Mouse (Mus musculus) heart, embryonic 15.5 days (tissue): ENCODE results near the gene Sectm1a. TPM values are rescaled to one million over a fixed set of nuclear protein-coding genes. Genes with fewer than 3 reads are reported as not detected.
"Not testable (repeated sequence)": the region's sequence is repeated elsewhere in the genome, so short reads cannot be mapped to it uniquely, and the experiment has no call there.

Experiments used
- ATAC-seq: fragments of 200-750 bp; cut with Nextera tagmentation; replicated peaks from 2 replicates; pipeline ENCODE4 v1.8.0; 2017; ENCODE audit warnings: low read depth, moderate TSS enrichment; ENCODE audit not compliant: insufficient number of reproducible peaks, insufficient read depth, low FRiP score
- H3K27ac ChIP-seq: fragments of 300-500 bp; sonication (generic); 2 replicates; pipeline ENCODE4 v1.5.1; 2015; ENCODE audit warnings: mild to moderate bottlenecking, inconsistent platforms
- H3K27me3 ChIP-seq: fragments of 300-500 bp; sonication (generic); 2 replicates; pipeline ENCODE4 v1.6.1; 2015; ENCODE audit warnings: inconsistent platforms
- H3K36me3 ChIP-seq: fragments of 300-500 bp; sonication (generic); 2 replicates; pipeline ENCODE4 v1.6.1; 2015; ENCODE audit warnings: mild to moderate bottlenecking, inconsistent platforms
- H3K4me1 ChIP-seq: fragments of 300-500 bp; sonication (generic); replicated peaks from 2 replicates; pipeline ENCODE4 v1.6.1; 2015; ENCODE audit warnings: inconsistent platforms
- H3K4me2 ChIP-seq: fragments of 300-500 bp; sonication (generic); 2 replicates; pipeline ENCODE4 v1.6.1; 2015; ENCODE audit warnings: inconsistent platforms, mild to moderate bottlenecking, moderate library complexity
- H3K4me3 ChIP-seq: fragments of 300-500 bp; sonication (generic); 2 replicates; pipeline ENCODE4 v1.5.1; 2015; ENCODE audit warnings: mild to moderate bottlenecking, inconsistent platforms
- H3K9ac ChIP-seq: fragments of 300-500 bp; sonication (generic); 2 replicates; pipeline ENCODE4 v1.6.1; 2015; ENCODE audit warnings: mild to moderate bottlenecking, inconsistent platforms
- H3K9me3 ChIP-seq: fragments of 300-500 bp; sonication (generic); replicated peaks from 2 replicates; pipeline ENCODE4 v1.6.1; 2016; ENCODE audit warnings: inconsistent platforms
- whole genome bisulfite sequencing: fragments of 180-500 bp; shearing (Covaris S2); methylation state at CpG from one replicate; pipeline ENCODE4 v1.1.7; 2015; ENCODE audit warnings: mixed read lengths; 5-methylcytosine and 5-hydroxymethylcytosine counted together
- polyA plus RNA-seq: library from polyadenylated mRNA; unstranded; fragments of >200 nt; fragmentation: Nextera tagmentation; extraction: Ambion mirVana; gene quantifications from 2 replicates; pipeline ENCODE4 v1.2.1, GENCODE M21; 2015

Gene Sectm1a
- polyA plus RNA-seq, 1 experiment from 2014 or later = not detected

DNA sequence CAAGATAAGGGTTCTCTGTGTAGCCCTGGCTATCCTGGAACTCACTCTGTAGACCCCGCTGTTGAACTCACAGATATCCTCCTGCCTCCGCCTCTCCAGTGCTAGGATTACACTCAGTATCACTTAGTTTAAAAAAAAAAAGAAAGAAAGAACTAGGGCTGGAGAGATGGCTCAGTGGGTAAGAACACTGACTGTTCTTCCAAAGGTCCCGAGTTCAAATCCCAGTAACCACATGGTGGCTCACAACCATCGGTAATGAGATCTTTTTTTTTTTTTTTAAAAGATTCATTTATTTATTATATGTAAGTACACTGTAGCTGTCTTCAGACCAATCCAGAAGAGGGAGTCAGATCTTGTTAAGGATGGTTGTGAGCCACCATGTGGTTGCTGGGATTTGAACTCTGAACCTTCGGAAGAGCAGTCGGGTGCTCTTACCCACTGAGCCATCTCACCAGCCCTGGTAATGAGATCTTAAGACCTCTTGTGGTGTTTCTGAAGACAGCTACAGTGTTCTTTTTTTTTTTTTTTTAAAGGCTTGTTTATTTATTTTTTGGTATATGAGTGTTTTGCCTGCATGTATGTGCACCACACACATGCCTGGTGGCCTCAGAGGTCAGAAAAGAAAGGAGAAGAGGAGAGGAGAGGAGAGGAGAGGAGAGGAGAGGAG, 20.5 kb downstream of the Sectm1a start:
- H3K4me1 ChIP-seq = peaks cover 14% of the 10 kb centered on the region
- H3K27ac ChIP-seq, ATAC-seq, H3K4me2 ChIP-seq, H3K9ac ChIP-seq, H3K4me3 ChIP-seq, H3K36me3 ChIP-seq, H3K27me3 ChIP-seq, H3K9me3 ChIP-seq: not testable (repeated sequence)
- 91% methylated on average over 6 of the region's 6 CpGs for WGBS

DNA sequence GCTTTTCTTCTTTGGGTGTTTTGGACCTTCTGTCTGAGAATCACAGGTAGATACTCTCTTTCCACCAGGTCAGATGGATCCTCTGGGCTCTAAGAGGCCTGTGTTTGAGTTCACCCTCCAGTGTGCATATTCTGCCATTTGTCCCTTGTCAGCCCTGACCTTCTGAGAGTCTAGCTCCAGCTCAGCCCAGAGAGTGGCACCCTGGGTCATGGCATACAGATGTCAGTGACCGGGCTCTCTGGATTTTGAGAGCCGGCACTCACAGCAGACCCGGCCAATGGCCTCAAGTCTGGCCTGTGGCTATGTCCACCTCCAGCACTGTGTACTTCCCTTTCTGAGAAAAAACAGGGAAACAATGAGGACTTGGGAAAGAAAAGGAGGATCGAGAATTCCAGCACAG, 21.5 kb downstream of the Sectm1a start:
- no peak overlapping the region for H3K4me2 ChIP-seq
- H3K4me1 ChIP-seq = peaks cover 14% of the 10 kb centered on the region
- 87% methylated on average over 4 of the region's 4 CpGs for WGBS
- H3K27ac ChIP-seq = no peak overlapping the region
- no peak overlapping the region for H3K4me3 ChIP-seq
- H3K9me3 ChIP-seq = no peaks in the 10 kb centered on the region
- no peak overlapping the region for H3K9ac ChIP-seq
- no peaks in the 10 kb centered on the region for H3K27me3 ChIP-seq
- ATAC-seq = no peak
- H3K36me3 ChIP-seq = no peaks in the 10 kb centered on the region

DNA sequence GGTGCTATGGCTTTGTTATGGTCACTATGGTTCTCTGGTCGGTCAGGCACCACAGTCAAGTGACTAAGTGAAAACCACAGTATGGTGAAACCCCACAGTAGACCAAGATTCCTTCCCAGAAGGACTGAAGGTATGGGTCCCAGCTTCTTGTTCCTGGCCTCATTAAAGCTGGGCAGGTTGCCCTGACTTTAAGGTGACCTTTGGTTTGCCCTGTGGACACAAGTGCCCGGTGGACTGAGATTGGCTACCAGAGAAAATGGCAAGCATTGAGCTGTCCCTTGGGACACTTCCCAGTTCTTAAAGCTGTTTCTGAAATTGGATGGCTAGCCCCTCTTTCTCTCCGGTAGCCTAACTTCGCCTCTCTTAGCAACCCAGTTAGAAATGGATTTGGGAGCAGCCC, 22.1 kb downstream of the Sectm1a start:
- Histone ChIP-seq H3K27ac (no peak overlapping the region), H3K4me3 (no peak overlapping the region), H3K9ac (no peak overlapping the region), H3K4me2 (no peak overlapping the region), H3K27me3 (0 out of 2 replicates have a peak, but pooled peaks cover 2% of the 10 kb centered on the region), H3K4me1 (peaks cover 14% of the 10 kb centered on the region), H3K9me3 (no peaks in the 10 kb centered on the region), H3K36me3 (no peaks in the 10 kb centered on the region)
- ATAC-seq = no peak
- WGBS = 85% methylated on average over 4 of the region's 4 CpGs

DNA sequence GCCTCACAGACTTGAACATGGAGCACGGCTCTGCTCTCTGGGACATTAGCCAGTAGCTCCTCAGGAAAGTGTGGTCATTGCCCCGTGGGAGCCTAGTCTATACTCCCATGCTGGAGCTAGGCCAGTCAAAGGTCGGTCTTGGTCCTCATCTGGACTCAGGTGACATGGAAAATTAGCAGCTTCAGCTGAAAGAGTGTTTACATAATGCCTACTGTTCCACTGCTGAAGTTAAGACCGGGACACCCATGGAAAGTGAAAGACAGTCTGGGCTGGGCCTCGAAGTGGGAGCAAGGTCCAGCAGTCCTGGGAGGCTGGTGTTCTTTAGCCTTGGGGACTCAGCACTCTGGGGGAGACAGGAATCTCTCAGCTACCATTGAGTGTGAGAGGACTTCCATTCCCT, 22.9 kb downstream of the Sectm1a start:
- no peak overlapping the region for H3K4me3 ChIP-seq
- H3K4me2 ChIP-seq = no peak overlapping the region
- ATAC-seq = no peak
- H3K27ac ChIP-seq = no peak overlapping the region
- no peak overlapping the region for H3K9ac ChIP-seq
- 71% methylated on average over 5 of the region's 5 CpGs for WGBS
- H3K27me3 ChIP-seq = 0 out of 2 replicates have a peak, but pooled peaks cover 5% of the 10 kb centered on the region
- H3K4me1 ChIP-seq = peaks cover 16% of the 10 kb centered on the region
- no peaks in the 10 kb centered on the region for H3K36me3 ChIP-seq
- H3K9me3 ChIP-seq = no peaks in the 10 kb centered on the region

DNA sequence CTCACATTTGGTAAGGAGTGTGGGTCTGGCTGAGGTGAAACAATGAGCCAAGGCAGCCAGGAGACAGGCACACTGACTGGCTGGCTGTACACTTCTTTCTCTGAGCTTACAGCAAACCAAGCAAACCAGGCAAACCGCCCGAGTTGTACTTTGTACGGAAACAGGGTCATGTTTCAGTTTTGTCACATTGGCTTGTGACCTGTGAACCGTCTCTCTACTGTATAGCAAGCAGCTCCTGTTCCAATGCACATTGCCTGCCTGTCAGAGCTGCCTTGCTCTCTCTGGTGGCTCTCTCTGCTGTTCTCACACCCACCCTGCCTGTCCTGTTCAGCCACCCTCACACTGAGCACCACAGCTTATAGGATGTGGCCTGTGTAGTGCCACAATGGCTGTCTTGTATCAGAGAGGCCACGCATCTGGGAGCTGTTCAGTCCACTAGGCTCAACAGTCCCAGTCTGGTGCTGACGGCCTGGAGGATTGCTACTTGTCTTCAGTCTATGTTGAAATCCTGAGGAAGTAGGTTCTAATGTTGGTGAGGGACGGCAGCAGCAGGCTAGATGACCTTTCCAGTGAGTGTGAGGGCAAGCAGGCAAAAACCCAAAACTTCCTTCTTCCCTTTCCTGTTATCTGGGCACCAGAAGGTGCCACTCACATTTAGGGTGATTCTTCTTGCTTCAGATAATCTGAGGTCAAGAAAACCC, 24.3 kb downstream of the Sectm1a start:
- Histone ChIP-seq H3K27ac (no peak overlapping the region), H3K27me3 (0 out of 2 replicates have a peak, but pooled peaks cover 5% of the 10 kb centered on the region), H3K9me3 (no peaks in the 10 kb centered on the region), H3K4me1 (peaks cover 16% of the 10 kb centered on the region), H3K36me3 (no peaks in the 10 kb centered on the region), H3K9ac (no peak overlapping the region), H3K4me3 (no peak overlapping the region), H3K4me2 (no peak overlapping the region)
- 45% methylated on average over 7 of the region's 7 CpGs for WGBS
- ATAC-seq = 0 out of 2 replicates have a peak, but pooled peaks have one; percentile 29

DNA sequence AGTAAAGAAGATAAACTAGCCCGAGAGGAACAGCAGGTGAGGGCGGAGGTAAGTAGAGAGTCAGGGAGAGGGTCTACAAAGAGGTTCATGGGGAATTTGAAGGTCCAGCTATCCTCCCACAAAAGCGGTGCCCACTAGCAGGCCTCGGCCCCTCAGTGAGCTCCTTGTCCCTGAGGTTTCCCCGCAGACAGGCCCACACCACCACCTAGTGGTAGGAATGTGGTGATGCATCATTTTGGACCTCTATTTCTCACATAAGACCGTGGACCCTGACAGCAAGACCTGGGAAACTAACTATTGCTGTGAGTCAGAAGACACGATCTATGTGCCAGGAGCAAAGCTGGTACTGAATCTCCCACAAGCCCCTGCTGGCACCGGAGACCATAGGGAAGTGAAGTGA, 27.5 kb downstream of the Sectm1a start:
- Histone ChIP-seq H3K4me3 (no peak overlapping the region), H3K4me2 (no peak overlapping the region), H3K36me3 (no peaks in the 10 kb centered on the region), H3K9me3 (no peaks in the 10 kb centered on the region), H3K27ac (no peak overlapping the region), H3K27me3 (0 out of 2 replicates have a peak, but pooled peaks cover 5% of the 10 kb centered on the region), H3K9ac (no peak overlapping the region), H3K4me1 (peaks cover 9% of the 10 kb centered on the region; the same call in 1 of the 2 replicates)
- WGBS = 14% methylated on average over 8 of the region's 8 CpGs
- peak; percentile 4; the same call in 1 of the 2 replicates for ATAC-seq

DNA sequence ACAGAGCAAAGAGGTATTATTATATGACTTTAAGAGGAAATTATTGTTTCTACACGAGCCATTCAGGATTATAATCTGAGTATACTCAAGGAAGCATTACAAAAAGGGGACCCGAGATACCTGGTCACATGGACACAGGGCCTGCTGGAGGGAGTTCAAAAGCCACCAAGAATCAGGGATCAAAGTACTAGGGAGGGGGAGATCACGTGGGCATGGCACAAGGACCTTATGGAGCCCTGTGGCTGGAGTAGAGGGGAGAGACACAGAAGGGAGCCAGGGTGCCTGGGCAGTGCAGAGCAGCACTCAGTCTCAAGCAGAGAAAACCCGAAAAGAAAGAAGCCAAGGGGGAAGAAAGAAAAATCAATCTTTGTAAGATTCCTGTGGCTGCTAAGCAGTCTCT, 28.6 kb downstream of the Sectm1a start:
- 72% methylated on average over 4 of the region's 4 CpGs for WGBS
- Histone ChIP-seq H3K9ac (no peak overlapping the region), H3K36me3 (no peaks in the 10 kb centered on the region), H3K4me2 (no peak overlapping the region), H3K27me3 (0 out of 2 replicates have a peak, but pooled peaks cover 5% of the 10 kb centered on the region), H3K4me1 (peaks cover 9% of the 10 kb centered on the region; the same call in 1 of the 2 replicates), H3K27ac (no peak overlapping the region), H3K4me3 (no peak overlapping the region), H3K9me3 (no peaks in the 10 kb centered on the region)
- ATAC-seq = no peak

DNA sequence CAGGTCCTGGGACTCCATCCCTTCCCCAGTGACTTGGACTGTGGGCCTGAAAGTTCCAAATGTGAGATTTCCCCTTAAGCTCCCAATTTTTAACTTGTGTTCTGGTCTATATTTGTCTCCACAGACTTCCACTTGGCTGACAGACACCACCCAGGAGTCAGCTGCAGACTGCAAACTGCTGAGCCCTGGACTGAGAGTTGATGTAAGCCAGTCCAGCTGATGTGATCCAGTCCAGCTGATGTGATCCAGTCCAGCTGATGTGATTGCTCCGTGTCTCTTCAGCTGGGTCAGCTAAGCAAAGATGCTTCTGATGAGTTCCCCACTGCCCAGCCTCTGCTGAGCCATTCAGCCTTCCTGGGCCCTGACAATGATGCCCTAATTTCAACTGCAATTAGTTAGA, 29.2 kb downstream of the Sectm1a start:
- Histone ChIP-seq H3K27ac (no peak overlapping the region), H3K27me3 (0 out of 2 replicates have a peak, but pooled peaks cover 5% of the 10 kb centered on the region), H3K4me2 (no peak overlapping the region), H3K4me1 (peaks cover 8% of the 10 kb centered on the region; the same call in 1 of the 2 replicates), H3K9ac (no peak overlapping the region), H3K4me3 (no peak overlapping the region), H3K36me3 (no peaks in the 10 kb centered on the region), H3K9me3 (no peaks in the 10 kb centered on the region)
- WGBS = 39% methylated on average over 1 of the region's 1 CpGs
- ATAC-seq = no peak

DNA sequence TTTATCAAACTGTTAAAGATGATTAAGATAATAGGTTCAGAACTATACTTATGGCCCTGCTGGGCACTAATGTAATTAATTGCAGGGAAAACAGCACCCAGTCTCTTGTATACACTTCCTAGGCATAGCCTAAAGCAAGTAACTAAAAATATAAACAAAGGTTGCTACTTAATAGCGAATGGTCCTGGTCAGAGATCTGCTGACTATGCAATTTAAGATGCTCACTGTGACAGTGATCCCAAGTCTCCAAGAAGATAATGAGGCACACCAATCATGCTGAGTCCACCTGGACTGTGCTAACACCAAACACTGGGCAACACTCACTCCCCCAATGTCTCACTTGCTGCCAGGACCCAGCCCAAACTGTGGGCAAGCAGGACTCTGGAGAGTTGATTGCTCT, 31.2 kb downstream of the Sectm1a start:
- 64% methylated on average over 1 of the region's 1 CpGs for WGBS

DNA sequence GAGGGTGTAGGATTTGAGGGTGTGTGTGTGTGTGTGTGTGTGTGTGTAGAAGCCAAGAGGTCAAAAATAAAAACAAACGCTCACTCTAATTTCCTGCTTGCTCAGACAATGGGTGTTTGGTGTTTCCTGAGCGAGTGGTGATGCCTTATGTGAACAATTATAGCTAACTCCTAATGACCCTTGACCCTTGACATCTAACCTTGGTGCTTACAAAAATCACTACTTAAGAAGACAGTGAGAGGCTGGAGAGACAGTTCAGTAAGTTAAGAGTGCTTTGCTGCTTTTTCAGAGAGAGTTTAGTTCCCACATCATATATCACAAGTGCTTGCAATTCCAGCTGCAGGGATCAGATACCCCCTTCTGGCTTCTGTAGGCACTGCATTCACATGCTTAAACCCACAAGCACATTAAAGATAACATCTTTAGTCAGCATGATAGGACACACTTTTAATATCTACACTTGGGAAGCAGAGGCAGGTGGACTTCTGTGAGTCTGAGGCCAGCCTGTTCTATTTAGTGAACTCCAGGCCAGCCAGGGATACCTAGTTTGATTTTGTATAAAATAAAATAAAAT, 33.1 kb downstream of the Sectm1a start:
- Histone ChIP-seq H3K4me1 (no peaks in the 10 kb centered on the region), H3K36me3 (no peaks in the 10 kb centered on the region), H3K27ac (no peak overlapping the region), H3K9ac (no peak overlapping the region), H3K4me2 (no peak overlapping the region), H3K27me3 (peaks cover 10% of the 10 kb centered on the region; the same call in 1 of the 2 replicates), H3K4me3 (no peak overlapping the region), H3K9me3 (no peaks in the 10 kb centered on the region)
- WGBS = 55% methylated on average over 2 of the region's 2 CpGs
- ATAC-seq = no peak

More for the DNA sequence above, 31.2 kb downstream of the Sectm1a start:
- Histone ChIP-seq H3K27me3 (0 out of 2 replicates have a peak, but pooled peaks cover 5% of the 10 kb centered on the region), H3K4me2 (no peak overlapping the region), H3K9me3 (no peaks in the 10 kb centered on the region), H3K27ac (no peak overlapping the region), H3K36me3 (no peaks in the 10 kb centered on the region), H3K4me3 (no peak overlapping the region), H3K9ac (no peak overlapping the region), H3K4me1 (peaks cover 3% of the 10 kb centered on the region; the same call in 1 of the 2 replicates)
- ATAC-seq = no peak

DNA sequence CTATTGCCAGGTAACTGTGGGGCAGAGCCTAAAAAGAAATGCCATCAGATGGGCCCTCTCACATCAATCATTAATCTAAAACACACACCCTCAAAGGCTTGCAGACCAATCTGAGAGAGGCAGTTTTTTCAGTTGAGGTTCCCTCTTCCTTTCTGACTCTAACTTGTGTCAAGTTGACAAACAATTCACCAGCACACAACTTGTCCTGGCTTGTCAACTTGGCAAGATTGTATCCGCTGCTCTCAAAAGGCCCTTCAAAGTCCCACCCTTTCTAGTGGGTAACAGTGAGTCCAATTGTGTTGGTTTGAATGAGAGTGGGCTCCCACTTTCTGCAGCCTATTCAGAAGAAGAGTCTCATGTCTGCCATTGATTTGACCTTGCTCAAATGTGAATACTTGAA, 35.7 kb downstream of the Sectm1a start:
- WGBS = 69% methylated on average over 1 of the region's 1 CpGs
- peaks cover 12% of the 10 kb centered on the region for H3K27me3 ChIP-seq
- no peak overlapping the region for H3K4me2 ChIP-seq
- no peak for ATAC-seq
- no peak overlapping the region for H3K27ac ChIP-seq
- no peak overlapping the region for H3K9ac ChIP-seq
- H3K36me3 ChIP-seq = no peaks in the 10 kb centered on the region
- no peaks in the 10 kb centered on the region for H3K9me3 ChIP-seq
- H3K4me3 ChIP-seq = no peak overlapping the region
- no peaks in the 10 kb centered on the region for H3K4me1 ChIP-seq
